Mouse (Mus musculus): ENCODE results near the gene Npas3.

GRCm38 (mm10) chr12:54099458-54099857, 851.0 kb downstream of the Npas3 start:
- no peak for TF ChIP-seq CTCF (IDR thresholded peaks at IDR 0.05; ENCODE audit: control insufficient read depth, insufficient read depth, insufficient read length)
- no peak for TF ChIP-seq USF1 (IDR thresholded peaks at IDR 0.05; ENCODE audit: low read depth)
- TF ChIP-seq MYOD1 (IDR thresholded peaks at IDR 0.05; ENCODE audit: control insufficient read depth, insufficient read length, low read depth) = no peak

All from C2C12 (cell line).